Mouse (Mus musculus) hindbrain, embryonic 12.5 days (tissue): ENCODE results near the gene Gm13288. TPM values are rescaled to one million over a fixed set of nuclear protein-coding genes. Genes with fewer than 3 reads are reported as not detected.
"Not testable (repeated sequence)": the region's sequence is repeated elsewhere in the genome, so short reads cannot be mapped to it uniquely, and the experiment has no call there.

Source experiments
- ATAC-seq: fragments of 200-750 bp; cut with Nextera tagmentation; 2 replicates; pipeline ENCODE4 v1.8.0; 2017; ENCODE audit warnings: moderate TSS enrichment; ENCODE audit not compliant: low FRiP score
- H3K27ac ChIP-seq: fragments of 300-500 bp; sonication (generic); 2 replicates; pipeline ENCODE4 v1.5.1; 2016; ENCODE audit warnings: mild to moderate bottlenecking
- H3K27me3 ChIP-seq: fragments of 300-500 bp; sonication (generic); 2 replicates; pipeline ENCODE4 v1.6.1; 2016; ENCODE audit warnings: mild to moderate bottlenecking
- H3K36me3 ChIP-seq: fragments of 300-500 bp; sonication (generic); 2 replicates; pipeline ENCODE4 v1.6.1; 2016; ENCODE audit warnings: mild to moderate bottlenecking
- H3K4me1 ChIP-seq: fragments of 300-500 bp; sonication (generic); 2 replicates; pipeline ENCODE4 v1.6.1; 2016
- H3K4me2 ChIP-seq: fragments of 300-500 bp; sonication (generic); replicated peaks from 2 replicates; pipeline ENCODE4 v1.6.1; 2016; ENCODE audit warnings: mild to moderate bottlenecking
- H3K4me3 ChIP-seq: fragments of 300-500 bp; sonication (generic); 2 replicates; pipeline ENCODE4 v1.5.1; 2016; ENCODE audit warnings: mild to moderate bottlenecking
- H3K9ac ChIP-seq: fragments of 300-500 bp; sonication (generic); 2 replicates; pipeline ENCODE4 v1.6.1; 2016; ENCODE audit warnings: mild to moderate bottlenecking, moderate library complexity
- H3K9me3 ChIP-seq: fragments of 300-500 bp; sonication (generic); replicated peaks from 2 replicates; pipeline ENCODE4 v1.6.1; 2016; ENCODE audit warnings: mild to moderate bottlenecking
- WGBS: fragments of 180-500 bp; shearing (Covaris S2); methylation state at CpG from one replicate; pipeline ENCODE4 v1.1.7; 2016; 5-methylcytosine and 5-hydroxymethylcytosine counted together
- polyA plus RNA-seq: library from polyadenylated mRNA; unstranded; fragments of >200 nt; fragmentation: Nextera tagmentation; extraction: Ambion mirVana; gene quantifications from 2 replicates; pipeline ENCODE4 v1.2.1, GENCODE M21; 2016

Gm13288 gene
- polyA plus RNA-seq, 1 experiment from 2014 or later = not detected

- H3K27me3 ChIP-seq = no peaks in the 10 kb centered on the region; the same call in 1 of the 2 replicates
- H3K4me1 ChIP-seq = no peaks in the 10 kb centered on the region
- no peak within 1 kb of the TSS for H3K4me2 ChIP-seq
- H3K9me3 ChIP-seq = no peaks in the 10 kb centered on the region
- ATAC-seq = no peak
- WGBS = 92% methylated on average over 1 of the region's 1 CpGs
- H3K4me3 ChIP-seq = no peak within 1 kb of the TSS
- H3K27ac ChIP-seq = no peak within 1 kb of the TSS
- no peak within 1 kb of the TSS for H3K9ac ChIP-seq
- H3K36me3 ChIP-seq = no peaks in the 10 kb centered on the region
Observed at GRCm38 (mm10) chr4:88819659-88820058, 14.3 kb downstream of the Gm13288 start, which contains the start of gene Ifna11. TSS of gene Ifna11 (plus strand) at chr4:88819959.

GRCm38 (mm10) chr4:88822995-88823394, 17.7 kb downstream of the Gm13288 start:
- ATAC-seq = no peak
- H3K9me3 ChIP-seq = no peaks in the 10 kb centered on the region
- H3K27me3 ChIP-seq = no peaks in the 10 kb centered on the region
- H3K4me3 ChIP-seq = no peak overlapping the region
- no peak overlapping the region for H3K9ac ChIP-seq
- no peaks in the 10 kb centered on the region for H3K4me1 ChIP-seq
- no peak overlapping the region for H3K27ac ChIP-seq
- WGBS = 29% methylated on average over 4 of the region's 4 CpGs
- H3K36me3 ChIP-seq = no peaks in the 10 kb centered on the region
- H3K4me2 ChIP-seq = no peak overlapping the region

GRCm38 (mm10) chr4:88827116-88827515, 21.8 kb downstream of the Gm13288 start, which contains the start of gene Ifna6:
TSS of gene Ifna6 (plus strand) at chr4:88827416.
- H3K36me3 ChIP-seq, H3K27me3 ChIP-seq, H3K4me3 ChIP-seq, H3K9ac ChIP-seq, ATAC-seq, H3K4me2 ChIP-seq, H3K4me1 ChIP-seq, H3K27ac ChIP-seq, H3K9me3 ChIP-seq: not testable (repeated sequence)

GRCm38 (mm10) chr4:88830523-88830922, 25.2 kb downstream of the Gm13288 start:
- no peaks in the 10 kb centered on the region for H3K36me3 ChIP-seq
- H3K4me2 ChIP-seq = no peak overlapping the region
- no peaks in the 10 kb centered on the region for H3K27me3 ChIP-seq
- WGBS = 29% methylated on average over 4 of the region's 4 CpGs
- H3K4me1 ChIP-seq = no peaks in the 10 kb centered on the region
- H3K27ac ChIP-seq = no peak overlapping the region
- ATAC-seq = no peak
- no peak overlapping the region for H3K4me3 ChIP-seq
- no peaks in the 10 kb centered on the region for H3K9me3 ChIP-seq
- no peak overlapping the region for H3K9ac ChIP-seq

GRCm38 (mm10) chr4:88835225-88835624, 29.9 kb downstream of the Gm13288 start, which contains the start of gene Ifna5:
TSS of gene Ifna5 (plus strand) at chr4:88835525.
- H3K4me3 ChIP-seq, H3K27me3 ChIP-seq, H3K4me1 ChIP-seq, H3K27ac ChIP-seq, ATAC-seq, H3K9ac ChIP-seq, H3K9me3 ChIP-seq, H3K4me2 ChIP-seq, H3K36me3 ChIP-seq: not testable (repeated sequence)
- WGBS = 50% methylated on average over 1 of the region's 1 CpGs

GRCm38 (mm10) chr4:88838828-88839227, 33.5 kb downstream of the Gm13288 start:
- Histone ChIP-seq H3K4me2 (no peak overlapping the region), H3K27ac (no peak overlapping the region), H3K27me3 (no peaks in the 10 kb centered on the region), H3K9me3 (no peaks in the 10 kb centered on the region), H3K4me1 (no peaks in the 10 kb centered on the region), H3K4me3 (no peak overlapping the region), H3K36me3 (no peaks in the 10 kb centered on the region), H3K9ac (no peak overlapping the region)
- ATAC-seq = no peak
- WGBS = 53% methylated on average over 3 of the region's 3 CpGs

GRCm38 (mm10) chr4:88840058-88840457, 34.7 kb downstream of the Gm13288 start:
- H3K4me3 ChIP-seq = no peak overlapping the region
- ATAC-seq = no peak
- H3K9me3 ChIP-seq = no peaks in the 10 kb centered on the region
- no peak overlapping the region for H3K4me2 ChIP-seq
- H3K4me1 ChIP-seq = no peaks in the 10 kb centered on the region
- no peaks in the 10 kb centered on the region for H3K27me3 ChIP-seq
- 84% methylated on average over 3 of the region's 3 CpGs for WGBS
- no peaks in the 10 kb centered on the region for H3K36me3 ChIP-seq
- H3K27ac ChIP-seq = no peak overlapping the region
- no peak overlapping the region for H3K9ac ChIP-seq

GRCm38 (mm10) chr4:88841438-88841911, 36.1 kb downstream of the Gm13288 start, which contains the start of gene Ifna4:
TSS of gene Ifna4 (plus strand) at chr4:88841861.
- H3K36me3 ChIP-seq = no peaks in the 10 kb centered on the region
- WGBS = 26% methylated on average over 2 of the region's 2 CpGs
- no peaks in the 10 kb centered on the region for H3K4me1 ChIP-seq
- no peaks in the 10 kb centered on the region for H3K9me3 ChIP-seq
- H3K27ac ChIP-seq = no peak within 1 kb of the TSS
- H3K4me2 ChIP-seq = no peak within 1 kb of the TSS
- H3K9ac ChIP-seq = no peak within 1 kb of the TSS
- no peak within 1 kb of the TSS for H3K4me3 ChIP-seq
- ATAC-seq = no peak
- H3K27me3 ChIP-seq = no peaks in the 10 kb centered on the region

- H3K27me3 ChIP-seq = no peaks in the 10 kb centered on the region
- H3K4me3 ChIP-seq = no peak overlapping the region
- no peak for ATAC-seq
- H3K4me1 ChIP-seq = no peaks in the 10 kb centered on the region
- H3K36me3 ChIP-seq = no peaks in the 10 kb centered on the region
- no peak overlapping the region for H3K4me2 ChIP-seq
- H3K9ac ChIP-seq = no peak overlapping the region
- WGBS = 70% methylated on average over 2 of the region's 2 CpGs
- no peaks in the 10 kb centered on the region for H3K9me3 ChIP-seq
- no peak overlapping the region for H3K27ac ChIP-seq
Observed at GRCm38 (mm10) chr4:88845334-88845733, 40.0 kb downstream of the Gm13288 start.

GRCm38 (mm10) chr4:88849698-88850097, 44.4 kb downstream of the Gm13288 start, which contains the start of gene Ifna1:
TSS of gene Ifna1 (plus strand) at chr4:88850087.
- Histone ChIP-seq H3K36me3 (no peaks in the 10 kb centered on the region), H3K4me2 (no peak within 1 kb of the TSS), H3K4me3 (no peak within 1 kb of the TSS), H3K27ac (no peak within 1 kb of the TSS), H3K9ac (no peak within 1 kb of the TSS), H3K27me3 (no peaks in the 10 kb centered on the region), H3K4me1 (no peaks in the 10 kb centered on the region), H3K9me3 (no peaks in the 10 kb centered on the region)
- WGBS = 75% methylated on average over 1 of the region's 1 CpGs
- ATAC-seq = no peak

- H3K4me3 ChIP-seq = no peak overlapping the region
- no peak overlapping the region for H3K27ac ChIP-seq
- no peaks in the 10 kb centered on the region for H3K36me3 ChIP-seq
- no peaks in the 10 kb centered on the region for H3K4me1 ChIP-seq
- H3K9me3 ChIP-seq = no peaks in the 10 kb centered on the region
- H3K4me2 ChIP-seq = no peak overlapping the region
- H3K27me3 ChIP-seq = no peaks in the 10 kb centered on the region
- WGBS = 32% methylated on average over 4 of the region's 4 CpGs
- no peak for ATAC-seq
- H3K9ac ChIP-seq = no peak overlapping the region
Observed at GRCm38 (mm10) chr4:88851026-88851763, 45.9 kb downstream of the Gm13288 start.
